Mouse (Mus musculus) myocyte (in vitro differentiated cells): Measurements from ENCODE around the gene Lrrc63. TPM values are rescaled to one million over a fixed set of nuclear protein-coding genes. Genes with fewer than 3 reads are reported as not detected.
"Not testable (repeated sequence)": the region's sequence is repeated elsewhere in the genome, so short reads cannot be mapped to it uniquely, and the experiment has no call there.

ENCODE experiments used
- H3K27me3 ChIP-seq: one replicate; pipeline ENCODE4 v1.6.1; 2011; ENCODE audit not compliant: control insufficient read depth, insufficient read depth, insufficient read length
- H3K36me3 ChIP-seq: one replicate; pipeline ENCODE4 v1.6.1; 2011; ENCODE audit not compliant: control insufficient read depth, insufficient read depth
- H3K4me2 ChIP-seq: one replicate; pipeline ENCODE4 v1.6.1; 2011; ENCODE audit warnings: low read depth, control low read depth
- H3K4me3 ChIP-seq: one replicate; pipeline ENCODE4 v1.5.1; 2011; ENCODE audit warnings: mild to moderate bottlenecking, control low read depth, moderate library complexity
- H3K79me2 ChIP-seq: one replicate; pipeline ENCODE4 v1.6.1; 2011; ENCODE audit not compliant: control insufficient read depth, insufficient read depth
- H3ac ChIP-seq: one replicate; pipeline ENCODE4 v1.6.1; 2011; ENCODE audit not compliant: control insufficient read depth, insufficient read length
- CEBPB ChIP-seq: IDR thresholded peaks from 2 replicates; pipeline ENCODE4 v1.6.1; 2011; ENCODE audit warnings: mild to moderate bottlenecking, moderate library complexity; ENCODE audit not compliant: poor library complexity, insufficient read depth, severe bottlenecking
- E2F4 ChIP-seq: IDR thresholded peaks from one replicate; pipeline ENCODE4 v1.6.1; 2011; ENCODE audit warnings: mild to moderate bottlenecking, control low read depth, moderate library complexity; ENCODE audit not compliant: insufficient read depth
- MAX ChIP-seq: IDR thresholded peaks from one replicate; pipeline ENCODE4 v1.6.1; 2011; ENCODE audit warnings: low read depth, mild to moderate bottlenecking, control low read depth
- MYOD1 ChIP-seq, 3 experiments: IDR thresholded peaks; one replicate each; pipeline ENCODE4 v1.6.1; 2011; ENCODE audit warnings: control low read depth in 2 of 3, low read depth in 2 of 3, mild to moderate bottlenecking in 2 of 3, moderate library complexity in 1 of 3; ENCODE audit not compliant: insufficient read length in 2 of 3, control insufficient read depth in 1 of 3
- MYOG ChIP-seq, 3 experiments: IDR thresholded peaks; one replicate each; pipeline ENCODE4 v1.6.1; 2011; ENCODE audit warnings: control low read depth in 2 of 3, low read depth in 2 of 3, mild to moderate bottlenecking in 2 of 3; ENCODE audit not compliant: insufficient read length in 2 of 3, control insufficient read depth in 1 of 3, insufficient read depth in 1 of 3
- POLR2A ChIP-seq: IDR thresholded peaks from one replicate; pipeline ENCODE4 v1.6.1; 2011; ENCODE audit warnings: low read depth, mild to moderate bottlenecking, control low read depth, moderate library complexity; ENCODE audit not compliant: insufficient read length
- POLR2AphosphoS2 ChIP-seq: IDR thresholded peaks from one replicate; pipeline ENCODE4 v1.6.1; 2011; ENCODE audit warnings: low read depth, control low read depth; ENCODE audit not compliant: insufficient read length
- REST ChIP-seq: IDR thresholded peaks from one replicate; pipeline ENCODE4 v1.6.1; 2011; ENCODE audit warnings: mild to moderate bottlenecking, control low read depth, moderate library complexity; ENCODE audit not compliant: insufficient read depth, insufficient read length
- SRF ChIP-seq: IDR thresholded peaks from one replicate; pipeline ENCODE4 v1.6.1; 2011; ENCODE audit warnings: low read depth; ENCODE audit not compliant: control insufficient read depth, insufficient read length
- TCF12 ChIP-seq: IDR thresholded peaks from one replicate; pipeline ENCODE4 v1.6.1; 2011; ENCODE audit warnings: mild to moderate bottlenecking, control low read depth; ENCODE audit not compliant: poor library complexity, insufficient read depth, severe bottlenecking
- TCF3 ChIP-seq: IDR thresholded peaks from one replicate; pipeline ENCODE4 v1.6.1; 2011; ENCODE audit warnings: low read depth, control low read depth; ENCODE audit not compliant: insufficient read length
- USF1 ChIP-seq: IDR thresholded peaks from one replicate; pipeline ENCODE4 v1.6.1; 2011; ENCODE audit warnings: low read depth, mild to moderate bottlenecking, control low read depth, moderate library complexity
- polyA plus RNA-seq: library from polyadenylated mRNA; unstranded; fragments of >200 nt; fragmentation: generic; extraction: Trizol; gene quantifications from one replicate; pipeline ENCODE4 v1.2.1, GENCODE M21; 2012; ENCODE audit warnings: missing spikeins

The Lrrc63 gene
- polyA plus RNA-seq, 1 experiment, result not detected

GRCm38 (mm10) chr14:75148229-75148628, 17.5 kb upstream of the Lrrc63 start:
- no peaks in the 10 kb centered on the region for H3K79me2 ChIP-seq

DNA sequence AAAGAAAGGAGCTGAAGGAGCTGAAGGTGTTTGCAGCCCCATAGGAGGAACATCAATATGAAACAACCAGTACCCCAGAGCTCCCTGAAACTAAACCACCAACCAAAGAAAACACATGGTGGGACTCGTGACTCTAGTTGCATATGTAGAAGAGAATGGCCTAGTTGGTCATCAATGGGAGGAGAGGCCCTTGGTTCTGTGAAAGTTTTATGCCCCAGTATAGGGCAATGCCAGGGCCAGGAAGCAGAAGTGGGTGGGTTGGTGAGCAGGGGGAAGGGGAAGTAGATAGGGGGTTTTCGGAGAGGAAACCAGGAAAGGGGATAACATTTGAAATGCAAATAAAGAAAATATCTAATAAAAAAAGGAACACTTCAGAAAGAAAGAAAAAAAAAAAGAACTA, 17.0 kb upstream of the Lrrc63 start:
- not testable (repeated sequence) for H3K27me3 ChIP-seq, H3K79me2 ChIP-seq, H3ac ChIP-seq

More at GRCm38 (mm10) chr14:75148229-75148628, 17.5 kb upstream of the Lrrc63 start:
- no peaks in the 10 kb centered on the region for H3K27me3 ChIP-seq
- H3K4me3 ChIP-seq, result no peak overlapping the region
- H3ac ChIP-seq, result no peak overlapping the region
- TF ChIP-seq MAX, result no peak
- no peak for TF ChIP-seq USF1
- TF ChIP-seq MYOD1 (IDR thresholded peaks at IDR 0.05; ENCODE audit: control insufficient read depth in 1 of 3, insufficient read length in 2 of 3, low read depth in 2 of 3), result no peak
- no peak for TF ChIP-seq CEBPB
- TF ChIP-seq REST, result no peak
- no peak overlapping the region for H3K4me2 ChIP-seq
- H3K36me3 ChIP-seq, result no peaks in the 10 kb centered on the region

DNA sequence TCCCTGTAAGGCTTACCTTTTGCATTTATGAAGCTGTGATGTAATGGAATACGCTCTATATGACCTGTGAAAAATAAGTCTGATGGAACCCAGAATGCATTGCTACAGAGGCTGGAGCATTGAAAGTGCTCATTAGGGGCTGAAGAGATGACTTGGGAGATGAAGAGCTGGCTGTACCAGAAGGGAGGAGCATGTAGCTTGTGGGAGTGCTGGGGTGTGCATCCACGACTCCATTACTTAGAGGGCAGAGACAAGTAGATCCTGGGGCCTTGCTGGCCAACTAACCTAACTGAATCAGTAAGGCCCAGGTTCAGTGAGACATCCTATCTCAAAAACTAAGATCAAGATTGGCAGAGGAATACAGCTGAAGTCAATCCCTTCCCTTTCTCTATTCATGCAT, 8.5 kb upstream of the Lrrc63 start:
- H3K4me2 ChIP-seq, result no peak overlapping the region
- H3ac ChIP-seq, result no peak overlapping the region
- H3K36me3 ChIP-seq, result no peaks in the 10 kb centered on the region
- H3K79me2 ChIP-seq, result no peaks in the 10 kb centered on the region
- H3K4me3 ChIP-seq, result no peak overlapping the region
- TF ChIP-seq POLR2AphosphoS2 (no peak), REST (no peak), POLR2A (no peak), E2F4 (no peak), CEBPB (no peak), MYOG (IDR thresholded peaks at IDR 0.05; ENCODE audit: control insufficient read depth in 1 of 3, insufficient read depth in 1 of 3, insufficient read length in 2 of 3, low read depth in 2 of 3) (no peak), USF1 (no peak), MYOD1 (IDR thresholded peaks at IDR 0.05; ENCODE audit: control insufficient read depth in 1 of 3, insufficient read length in 2 of 3, low read depth in 2 of 3) (no peak), TCF12 (no peak), TCF3 (no peak), MAX (no peak)
- H3K27me3 ChIP-seq, result peaks cover 7% of the 10 kb centered on the region

More for the DNA sequence above, 17.0 kb upstream of the Lrrc63 start:
- H3K4me3 ChIP-seq, H3K4me2 ChIP-seq, H3K36me3 ChIP-seq: not testable (repeated sequence)

GRCm38 (mm10) chr14:75138503-75138902, 7.8 kb upstream of the Lrrc63 start:
- Histone ChIP-seq H3K27me3 (peaks cover 7% of the 10 kb centered on the region), H3K79me2 (no peaks in the 10 kb centered on the region), H3K4me2 (no peak overlapping the region), H3ac (no peak overlapping the region), H3K4me3 (no peak overlapping the region), H3K36me3 (no peaks in the 10 kb centered on the region)
- TF ChIP-seq MYOD1 (IDR thresholded peaks at IDR 0.05; ENCODE audit: control insufficient read depth in 1 of 3, insufficient read length in 2 of 3, low read depth in 2 of 3) (no peak), SRF (no peak), TCF3 (no peak), CEBPB (no peak), MAX (no peak), TCF12 (no peak), REST (no peak), POLR2A (no peak), POLR2AphosphoS2 (no peak), USF1 (no peak), E2F4 (no peak), MYOG (IDR thresholded peaks at IDR 0.05; ENCODE audit: control insufficient read depth in 1 of 3, insufficient read depth in 1 of 3, insufficient read length in 2 of 3, low read depth in 2 of 3) (no peak)

- Histone ChIP-seq H3ac (no peak overlapping the region), H3K27me3 (peaks cover 9% of the 10 kb centered on the region), H3K4me2 (no peak overlapping the region), H3K4me3 (no peak overlapping the region), H3K79me2 (no peaks in the 10 kb centered on the region), H3K36me3 (no peaks in the 10 kb centered on the region)
- TF ChIP-seq TCF12 (no peak), USF1 (no peak), MYOG (IDR thresholded peaks at IDR 0.05; ENCODE audit: control insufficient read depth in 1 of 3, insufficient read depth in 1 of 3, insufficient read length in 2 of 3, low read depth in 2 of 3) (no peak), E2F4 (no peak), MYOD1 (IDR thresholded peaks at IDR 0.05; ENCODE audit: control insufficient read depth in 1 of 3, insufficient read length in 2 of 3, low read depth in 2 of 3) (no peak), REST (no peak), SRF (no peak), TCF3 (no peak), MAX (no peak)
These were observed 5.7 kb upstream of the Lrrc63 start for GRCm38 (mm10) chr14:75136119-75136966.
